Mouse (Mus musculus): ENCODE measurements at regions not wholly inside any gene's neighbourhood (a gene's known extent, or its start where the extent isn't known, plus 50 kb on each side); places are given as distances from the start of the nearest gene placed in this dataset.

DNA sequence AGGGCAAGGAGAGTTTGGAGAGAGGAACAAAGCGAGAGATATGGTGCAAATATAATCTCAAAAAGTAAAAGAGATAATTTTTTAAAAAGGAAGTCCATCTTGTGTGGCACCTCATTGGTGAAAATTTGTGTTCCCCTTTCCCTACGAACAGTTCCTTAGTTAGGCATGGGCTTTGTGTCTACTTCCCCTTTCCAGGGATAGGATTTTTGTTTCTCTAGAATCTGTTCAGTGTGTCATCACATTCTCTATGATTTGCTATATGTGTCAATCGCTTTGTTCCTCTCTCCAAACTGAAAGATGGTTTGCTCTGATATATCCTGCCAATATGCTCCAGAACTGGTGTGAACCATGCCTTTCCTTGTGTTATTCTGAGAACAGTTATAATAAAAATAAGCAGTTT lies 75.4 kb upstream of the Vgll3 start:
- no peak overlapping the region for H3K4me2 ChIP-seq
- H3K27me3 ChIP-seq (ENCODE audit: control insufficient read depth, insufficient read depth, low read length) = no peaks in the 10 kb centered on the region
- H3K36me3 ChIP-seq (ENCODE audit: control insufficient read depth, insufficient read depth, low read length) = no peaks in the 10 kb centered on the region
- ATAC-seq (replicated peaks; ENCODE audit: insufficient number of reproducible peaks, low FRiP score, low TSS enrichment) = no peak
- no peak overlapping the region for H3K27ac ChIP-seq (ENCODE audit: low read depth, low read length)
- no peaks in the 10 kb centered on the region for H3K9me3 ChIP-seq (replicated peaks; ENCODE audit: control insufficient read depth, low read length)
- 77% methylated on average over 3 of the region's 3 CpGs for WGBS (ENCODE audit: insufficient replicate concordance)
- H3K4me1 ChIP-seq (ENCODE audit: control insufficient read depth, insufficient read depth, low read length) = no peaks in the 10 kb centered on the region
- H3K4me3 ChIP-seq (ENCODE audit: low read depth, low read length) = no peak overlapping the region
- H3K9ac ChIP-seq (ENCODE audit: low read depth, low read length) = no peak overlapping the region

GRCm38 (mm10) chr16:65742951-65743350 lies 72.1 kb upstream of the Vgll3 start:
- no peak for ATAC-seq (replicated peaks; ENCODE audit: insufficient number of reproducible peaks, low FRiP score, low TSS enrichment)
- no peak overlapping the region for H3K9ac ChIP-seq (ENCODE audit: low read depth, low read length)
- no peak overlapping the region for H3K4me2 ChIP-seq
- no peaks in the 10 kb centered on the region for H3K36me3 ChIP-seq (ENCODE audit: control insufficient read depth, insufficient read depth, low read length)
- H3K9me3 ChIP-seq (replicated peaks; ENCODE audit: control insufficient read depth, low read length) = no peaks in the 10 kb centered on the region
- H3K4me1 ChIP-seq (ENCODE audit: control insufficient read depth, insufficient read depth, low read length) = no peaks in the 10 kb centered on the region
- H3K27me3 ChIP-seq (ENCODE audit: control insufficient read depth, insufficient read depth, low read length) = no peaks in the 10 kb centered on the region
- no peak overlapping the region for H3K27ac ChIP-seq (ENCODE audit: low read depth, low read length)
- H3K4me3 ChIP-seq (ENCODE audit: low read depth, low read length) = no peak overlapping the region

DNA sequence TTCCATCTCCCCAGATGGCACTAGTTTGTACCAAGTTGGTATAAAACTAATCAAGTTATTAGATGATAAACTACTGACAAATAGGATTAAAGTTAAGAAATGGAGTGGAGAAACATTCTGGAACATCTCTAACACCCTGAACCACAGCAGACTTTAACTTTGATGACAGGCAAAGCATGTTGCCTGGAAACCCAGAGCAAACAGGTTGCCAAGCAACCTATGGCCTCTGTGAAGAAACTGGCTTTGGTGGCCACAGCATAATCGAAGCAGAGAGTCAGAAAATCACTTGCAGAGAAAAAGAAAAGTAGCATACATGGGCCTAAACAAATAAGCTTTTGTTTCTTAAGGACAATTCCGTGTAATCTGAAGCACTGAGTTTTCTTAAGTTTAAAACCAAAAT lies 59.4 kb upstream of the Vgll3 start:
- no peak for ATAC-seq (replicated peaks; ENCODE audit: insufficient number of reproducible peaks, low FRiP score, low TSS enrichment)
- Histone ChIP-seq H3K9me3 (replicated peaks; ENCODE audit: control insufficient read depth, low read length) (no peaks in the 10 kb centered on the region), H3K4me3 (ENCODE audit: low read depth, low read length) (no peak overlapping the region), H3K27ac (ENCODE audit: low read depth, low read length) (no peak overlapping the region), H3K9ac (ENCODE audit: low read depth, low read length) (no peak overlapping the region), H3K4me1 (ENCODE audit: control insufficient read depth, insufficient read depth, low read length) (no peaks in the 10 kb centered on the region), H3K4me2 (no peak overlapping the region), H3K27me3 (ENCODE audit: control insufficient read depth, insufficient read depth, low read length) (no peaks in the 10 kb centered on the region), H3K36me3 (ENCODE audit: control insufficient read depth, insufficient read depth, low read length) (no peaks in the 10 kb centered on the region)
- WGBS (ENCODE audit: insufficient replicate concordance) = 62% methylated on average over 2 of the region's 2 CpGs

Data from heart, embryonic 11.5 days (tissue).